Mouse (Mus musculus): ENCODE results near the gene Plekha6.

The Plekha6 gene

GRCm38 (mm10) chr1:133267813-133268492, 103.9 kb downstream of the Plekha6 start:
- in situ Hi-C loops (cut with MboI, MseI), result no loop called here

DNA sequence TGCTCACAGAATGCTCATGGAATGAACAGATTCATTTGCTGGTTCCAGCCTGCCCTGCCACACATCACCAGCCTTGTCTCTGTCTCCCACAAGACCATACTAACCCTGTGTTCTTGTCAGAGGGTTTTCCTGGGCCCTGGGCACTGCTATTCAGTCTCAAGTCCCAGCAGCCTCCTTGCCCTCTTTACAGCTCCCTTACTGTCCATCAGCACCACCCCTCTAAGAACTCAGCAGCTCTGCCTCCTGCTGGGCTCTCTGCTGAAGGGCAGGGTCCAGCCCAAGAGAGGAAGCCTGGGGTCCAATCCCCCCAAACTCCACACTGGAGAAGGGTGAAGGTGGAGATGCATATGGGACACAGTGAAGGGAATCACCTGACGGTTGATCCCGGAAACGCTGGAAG, 104.5 kb downstream of the Plekha6 start:
- in situ Hi-C loops (cut with MboI, MseI), result no loop called here

DNA sequence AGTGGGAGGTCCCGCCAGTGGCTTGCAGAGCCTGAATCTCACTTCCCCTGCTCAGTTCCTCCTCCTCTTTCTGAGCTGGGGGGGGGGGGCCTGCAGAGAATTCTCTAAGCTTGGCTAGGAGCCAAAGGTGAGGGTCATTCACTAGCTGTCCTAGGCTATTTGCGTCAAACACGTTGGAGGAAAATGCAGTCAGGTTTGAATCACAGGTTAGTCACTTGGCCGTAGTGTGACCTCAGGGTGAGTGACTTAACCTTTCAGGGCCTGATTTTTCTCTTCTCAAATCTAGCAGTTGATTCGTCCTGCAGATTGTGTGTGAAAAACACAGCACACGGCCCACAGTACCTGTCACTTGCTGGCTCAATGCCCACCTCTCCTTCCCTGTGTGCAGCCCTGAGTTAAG, 106.3 kb downstream of the Plekha6 start:
- in situ Hi-C loops (cut with MboI, MseI), result no loop called here

DNA sequence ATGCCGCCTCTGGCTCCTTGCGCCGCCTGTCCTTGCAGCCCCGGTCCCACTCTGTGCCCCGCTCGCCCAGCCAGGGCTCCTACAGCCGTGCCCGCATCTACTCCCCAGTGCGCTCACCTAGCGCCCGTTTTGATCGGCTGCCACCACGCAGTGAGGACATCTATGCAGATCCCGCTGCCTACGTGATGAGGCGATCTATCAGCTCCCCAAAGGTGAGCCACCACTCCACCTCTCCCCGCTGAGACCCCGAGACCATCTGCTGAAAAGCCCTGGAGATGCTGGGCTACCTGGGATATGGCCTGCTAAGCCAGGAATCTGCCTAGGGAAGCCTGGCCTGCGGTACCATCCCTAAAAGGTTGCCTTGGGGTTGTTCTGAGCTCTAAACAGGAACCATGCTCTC, 110.2 kb downstream of the Plekha6 start:
- in situ Hi-C loops (cut with MboI, MseI), result no loop called here

GRCm38 (mm10) chr1:133276983-133277382, 113.0 kb downstream of the Plekha6 start:
- in situ Hi-C loops (cut with MboI, MseI), result no loop called here

DNA sequence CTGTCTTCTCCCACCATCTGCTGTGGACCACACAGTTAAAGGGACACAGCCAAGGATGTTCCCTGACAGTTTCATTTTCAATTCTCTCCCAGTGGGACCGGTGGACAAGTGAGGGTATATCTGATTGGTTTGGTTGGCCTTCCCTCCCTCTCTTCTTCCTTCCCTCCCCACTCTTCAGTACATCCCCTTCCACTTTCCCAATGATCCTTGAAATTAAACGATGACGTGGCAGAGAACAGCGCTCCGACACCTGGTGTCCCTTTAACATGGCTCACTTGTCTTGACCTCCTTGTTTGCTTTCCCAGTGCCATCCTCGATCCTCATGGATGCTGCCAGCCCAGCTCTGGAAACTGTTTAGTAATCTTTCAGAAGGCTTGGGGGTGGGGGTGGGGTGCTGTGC, 114.5 kb downstream of the Plekha6 start:
- in situ Hi-C loops (cut with MboI, MseI), result no loop called here

GRCm38 (mm10) chr1:133278946-133279631, 115.1 kb downstream of the Plekha6 start:
- in situ Hi-C loops (cut with MboI, MseI), result no loop called here

DNA sequence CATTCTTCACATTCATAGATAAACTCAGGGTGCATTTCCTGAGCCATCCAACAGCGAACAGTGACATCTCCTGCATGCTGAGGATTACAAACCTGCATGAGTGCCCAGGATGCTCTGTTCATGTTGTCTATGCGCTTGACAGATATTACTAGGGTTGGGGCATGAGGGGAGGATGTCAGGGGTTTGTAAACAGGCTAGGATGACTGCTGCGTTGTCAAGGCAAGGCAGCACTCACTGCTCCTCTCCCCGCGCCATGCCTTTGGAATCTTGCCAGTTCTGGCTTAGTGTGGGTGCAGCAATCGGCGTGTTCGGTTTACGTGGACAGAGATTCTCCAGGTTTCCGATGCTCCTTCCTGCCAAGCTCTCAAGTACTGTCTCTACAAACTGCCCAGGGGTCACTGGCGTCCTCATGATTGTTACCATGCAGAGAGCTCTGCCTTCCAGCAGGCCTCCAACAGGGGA, 115.7 kb downstream of the Plekha6 start:
- in situ Hi-C loops (cut with MboI, MseI), result no loop called here

DNA sequence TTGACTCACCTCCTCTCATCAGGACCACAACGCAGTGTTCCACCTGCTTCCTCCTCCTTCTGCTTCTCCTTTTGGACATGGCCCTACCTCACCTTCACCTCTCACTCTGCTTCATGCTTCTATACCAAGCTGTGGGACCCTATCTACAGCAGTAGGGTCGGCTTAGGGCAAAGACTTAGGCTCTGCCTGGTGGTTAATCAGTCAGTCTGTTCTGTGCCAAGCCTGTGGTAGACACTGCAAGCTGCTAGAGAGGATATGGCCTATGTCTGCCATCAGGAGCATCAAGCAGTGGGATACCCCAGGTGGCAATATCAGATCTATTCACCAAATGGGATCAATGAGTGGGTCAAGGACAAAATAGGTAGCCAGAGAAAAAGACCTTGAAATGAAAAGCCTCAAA, 116.5 kb downstream of the Plekha6 start:
- in situ Hi-C loops (cut with MboI, MseI), result no loop called here

DNA sequence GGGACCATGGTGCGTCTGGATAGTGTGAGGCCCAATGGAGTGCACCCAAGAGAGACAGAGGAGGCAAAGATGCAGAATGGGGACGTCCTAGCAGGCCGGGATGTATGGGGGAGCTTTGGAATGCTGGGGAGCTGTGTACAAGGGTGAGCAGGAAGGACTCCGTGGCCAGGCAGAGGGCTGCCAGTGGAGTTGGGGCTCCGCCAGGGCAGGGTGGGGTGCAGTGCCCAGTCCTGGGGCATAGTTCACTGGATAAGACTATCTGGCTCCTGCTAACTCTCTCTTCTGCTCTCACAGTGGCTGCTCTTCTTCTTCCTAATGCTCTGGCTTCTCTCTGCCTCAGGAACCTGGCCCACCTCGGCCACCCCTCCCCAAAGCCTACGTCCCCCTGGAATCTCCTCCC, 121.9 kb downstream of the Plekha6 start:
- in situ Hi-C loops (cut with MboI, MseI), result no loop called here

- in situ Hi-C loops (cut with MboI, MseI), result no loop called here
Observed at GRCm38 (mm10) chr1:133287051-133287450, 123.0 kb downstream of the Plekha6 start.

GRCm38 (mm10) chr1:133287880-133288279, 123.9 kb downstream of the Plekha6 start:
- in situ Hi-C loops (cut with MboI, MseI), result no loop called here

DNA sequence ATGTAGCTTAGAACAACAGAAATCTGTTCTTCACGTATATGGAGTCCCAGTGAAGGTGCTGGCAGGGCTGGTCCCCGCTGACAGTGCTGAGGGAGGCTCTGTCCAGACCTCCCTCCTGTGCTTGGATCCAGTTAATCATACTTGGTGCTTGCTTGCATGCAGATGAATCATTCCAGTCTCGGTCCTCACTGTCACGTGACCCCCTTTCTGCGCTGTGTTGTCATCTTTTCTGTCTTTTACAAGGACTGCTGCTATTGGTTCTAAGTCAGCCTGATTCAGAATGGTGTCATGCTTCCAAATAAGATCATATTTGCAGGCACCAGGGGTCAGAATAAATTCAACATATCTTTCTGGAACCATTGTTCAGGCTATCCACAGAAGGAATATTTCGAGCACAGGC, 127.9 kb downstream of the Plekha6 start:
- in situ Hi-C loops (cut with MboI, MseI), result no loop called here

DNA sequence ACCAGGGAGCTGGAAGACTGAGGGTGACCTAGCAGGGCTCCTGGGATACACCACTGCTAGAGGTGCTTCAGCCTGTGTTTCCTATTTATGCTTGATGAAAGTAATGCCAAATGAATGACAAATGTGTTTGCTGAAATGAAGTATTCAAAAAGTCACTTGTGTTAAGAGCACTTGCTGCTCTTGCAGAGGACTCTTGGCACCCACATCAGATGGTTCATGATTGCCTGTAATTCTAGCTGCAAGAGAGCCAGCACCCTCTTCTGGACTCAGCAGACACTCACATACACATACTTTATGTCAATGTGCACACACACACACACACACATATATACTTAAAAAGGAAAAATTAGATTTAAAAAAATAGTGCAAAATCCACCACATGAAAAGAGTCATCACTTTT, 128.6 kb downstream of the Plekha6 start:
- in situ Hi-C loops (cut with MboI, MseI), result no loop called here

DNA sequence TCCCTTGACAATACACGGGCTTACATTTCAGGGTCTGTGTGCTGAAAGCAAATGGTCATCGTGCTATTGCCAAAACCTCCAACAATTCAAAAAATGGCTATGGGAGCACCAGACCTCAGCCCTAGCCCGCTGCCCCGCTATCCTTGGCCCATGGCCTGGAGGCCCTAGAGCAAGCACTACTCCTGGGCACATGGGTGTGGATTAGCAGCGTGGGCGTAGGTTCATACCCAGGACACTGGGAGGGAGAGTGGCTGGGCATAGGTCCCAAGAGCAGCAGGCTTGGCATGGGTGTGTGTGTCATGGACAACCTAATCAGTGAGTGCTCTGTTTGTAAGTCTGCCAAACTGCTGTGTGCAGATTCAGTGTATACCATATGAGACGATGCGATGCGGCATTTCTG, 132.4 kb downstream of the Plekha6 start:
- in situ Hi-C loops (cut with MboI, MseI), result no loop called here

DNA sequence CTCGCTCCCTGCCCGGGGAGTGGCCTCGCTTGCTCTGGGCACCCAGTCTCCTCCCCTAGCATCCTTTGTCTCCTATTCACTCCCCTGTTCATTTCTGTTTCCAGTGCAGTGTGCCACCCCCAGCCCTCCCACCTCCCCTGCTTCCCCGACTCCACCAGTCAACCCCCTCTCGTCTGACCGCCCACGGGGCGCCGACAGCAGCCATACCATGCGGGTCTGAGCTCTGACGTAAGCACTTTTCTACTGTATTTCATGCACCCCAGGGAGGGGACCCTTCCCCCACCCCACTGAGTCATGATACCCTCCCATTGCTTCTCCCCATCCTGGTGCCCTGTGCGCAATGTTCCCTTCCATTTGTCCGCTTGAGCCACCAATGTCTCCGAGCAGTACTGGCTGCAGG, 134.8 kb downstream of the Plekha6 start:
- in situ Hi-C loops (cut with MboI, MseI), result no loop called here

GRCm38 (mm10) chr1:133302540-133302939, 138.5 kb downstream of the Plekha6 start:
- in situ Hi-C loops (cut with MboI, MseI), result loop anchor here (5.0 to 10.0 kb wide), 2 partner anchors 135 to 268 kb away; partner anchors contain the start of gene Mdm4

GRCm38 (mm10) chr1:133306842-133307241, 142.8 kb downstream of the Plekha6 start:
- in situ Hi-C loops (cut with MboI, MseI), result loop anchor here (10.0 kb wide), 1 partner anchor 272 kb away; the partner anchor contains the start of gene Mdm4

DNA sequence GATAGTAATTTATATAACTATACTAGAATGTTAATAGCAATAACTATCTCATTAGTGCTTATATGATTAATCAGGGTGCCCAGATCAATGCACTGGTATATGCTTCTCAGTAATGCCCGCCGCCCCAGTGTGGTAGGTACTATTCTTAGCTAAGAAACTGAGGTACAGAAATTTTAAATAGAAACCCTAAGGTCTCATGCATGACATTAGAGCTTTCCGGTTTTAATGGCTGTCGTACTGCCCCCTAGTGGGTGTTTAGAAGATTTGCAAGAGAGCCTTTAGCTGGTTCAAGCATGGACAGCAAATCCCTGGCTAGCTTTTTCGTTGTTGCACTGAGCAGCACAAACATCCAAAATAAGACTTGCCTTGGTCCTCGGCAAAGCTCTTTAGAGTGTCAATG, 143.3 kb downstream of the Plekha6 start:
- in situ Hi-C loops (cut with MboI, MseI), result loop anchor here (10.0 kb wide), 1 partner anchor 273 kb away; the partner anchor contains the start of gene Mdm4

DNA sequence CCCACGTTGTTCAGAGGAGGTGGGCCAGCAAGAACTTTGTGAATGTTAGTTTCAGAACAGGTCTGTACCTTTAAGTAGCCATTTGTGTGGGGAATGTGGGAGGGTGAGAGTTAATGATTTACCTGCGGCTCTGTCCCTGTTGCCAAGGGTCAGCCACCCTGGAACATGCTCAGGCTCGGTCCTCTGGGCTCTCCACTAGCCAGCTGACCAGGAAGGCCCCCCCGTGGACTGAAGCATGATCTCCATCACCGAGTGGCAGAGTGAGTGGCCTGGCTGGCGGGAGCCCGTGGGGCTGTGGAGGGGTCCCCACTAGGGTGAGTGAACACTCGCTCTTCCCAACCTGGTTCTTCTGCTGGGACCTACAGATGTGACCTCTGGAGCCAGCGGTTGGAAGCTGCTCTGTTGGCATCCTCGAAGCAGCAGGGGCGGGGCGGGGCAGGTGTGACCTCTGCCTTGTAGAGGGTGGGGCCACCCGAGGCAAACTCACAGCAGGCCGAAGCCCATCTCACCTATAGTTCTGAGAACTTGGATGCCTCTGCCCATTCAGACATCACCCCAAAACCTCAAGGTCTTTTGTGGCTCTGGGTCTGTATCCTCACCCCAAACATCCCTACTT, 145.8 kb downstream of the Plekha6 start, which contains the start of gene Golt1a:
TSS of gene Golt1a (plus strand) at position 149 of the 616 bp plus-strand sequence.
- in situ Hi-C loops (cut with MboI, MseI), result loop anchor here (10.0 kb wide), 1 partner anchor 275 kb away; the partner anchor contains the start of gene Mdm4

GRCm38 (mm10) chr1:133311240-133311639, 147.2 kb downstream of the Plekha6 start:
- in situ Hi-C loops (cut with MboI, MseI), result no loop called here

DNA sequence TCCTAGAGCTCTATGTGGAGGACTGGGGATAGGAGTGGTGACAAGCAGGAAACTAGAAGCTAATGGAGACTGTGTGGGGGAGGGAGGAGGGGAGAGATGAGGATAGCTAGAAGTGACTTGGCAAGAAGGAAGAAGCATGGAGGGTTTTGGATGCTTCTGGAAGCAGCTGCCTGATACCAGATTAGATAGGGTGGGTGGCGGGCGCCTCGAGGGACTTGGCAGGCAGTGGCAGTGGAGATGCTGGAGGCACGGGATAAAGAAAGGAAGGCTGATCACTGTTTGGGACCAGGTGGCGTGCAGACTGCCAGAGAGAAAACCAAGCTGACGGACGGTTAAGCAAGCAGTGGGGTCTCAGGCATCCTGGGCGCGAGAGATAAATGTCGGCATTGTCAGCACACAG, 147.9 kb downstream of the Plekha6 start:
- in situ Hi-C loops (cut with MboI, MseI), result no loop called here

All from T-helper 1 cell (primary cell).